Mouse (Mus musculus): Measurements from ENCODE around the gene Aifm3. TPM values are rescaled to one million over a fixed set of nuclear protein-coding genes. Genes with fewer than 3 reads are reported as not detected.
A peak's percentile ranks its signal among the peaks of the same experiment; 100 is the strongest.

The Aifm3 gene
- polyA plus RNA-seq, 1 experiment, result 472 TPM

GRCm38 (mm10) chr16:17488478-17489468, 638 bp upstream of the Aifm3 start:
- 44% methylated on average over 14 of the region's 14 CpGs for WGBS
- H3K4me3 ChIP-seq (replicated peaks; ENCODE audit: insufficient read depth, low read depth, low read length), result peak overlapping the region; percentile 62
- H3K27me3 ChIP-seq (ENCODE audit: control insufficient read depth, insufficient read depth, low read length), result no peaks in the 10 kb centered on the region
- TF ChIP-seq POLR2A (IDR thresholded peaks at IDR 0.05; ENCODE audit: borderline replicate concordance, insufficient read depth, low read length) (no peak), CTCF (IDR thresholded peaks at IDR 0.05; ENCODE audit: borderline replicate concordance, insufficient read depth, low read depth, low read length) (peak; percentile 16; the same call in 1 of the 2 replicates)
- no peak overlapping the region for H3K27ac ChIP-seq (ENCODE audit: insufficient read depth, low read length)
- peak in 1 of 2 experiments; percentile 44 for DNase-seq
- H3K4me1 ChIP-seq (ENCODE audit: control insufficient read depth, insufficient read depth, low read length), result peaks cover 28% of the 10 kb centered on the region

GRCm38 (mm10) chr16:17491154-17491553, 1.7 kb downstream of the Aifm3 start:
- H3K27ac ChIP-seq (ENCODE audit: insufficient read depth, low read length), result peak overlapping the region; percentile 89
- H3K4me1 ChIP-seq (ENCODE audit: control insufficient read depth, insufficient read depth, low read length), result peaks cover 40% of the 10 kb centered on the region
- DNase-seq, result peak; percentile 55 to 62
- WGBS, result 56% methylated on average over 5 of the region's 5 CpGs
- H3K27me3 ChIP-seq (ENCODE audit: control insufficient read depth, insufficient read depth, low read length), result no peaks in the 10 kb centered on the region
- TF ChIP-seq POLR2A (IDR thresholded peaks at IDR 0.05; ENCODE audit: borderline replicate concordance, insufficient read depth, low read length), result no peak
- TF ChIP-seq CTCF (IDR thresholded peaks at IDR 0.05; ENCODE audit: borderline replicate concordance, insufficient read depth, low read depth, low read length), result no peak
- peak overlapping the region; percentile 85 for H3K4me3 ChIP-seq (replicated peaks; ENCODE audit: insufficient read depth, low read depth, low read length)

GRCm38 (mm10) chr16:17491896-17492561, 2.6 kb downstream of the Aifm3 start:
- 16% methylated on average over 5 of the region's 5 CpGs for WGBS
- TF ChIP-seq POLR2A (IDR thresholded peaks at IDR 0.05; ENCODE audit: borderline replicate concordance, insufficient read depth, low read length), result peak; percentile 49; the same call in 1 of the 2 replicates
- TF ChIP-seq CTCF (IDR thresholded peaks at IDR 0.05; ENCODE audit: borderline replicate concordance, insufficient read depth, low read depth, low read length), result no peak
- DNase-seq, result peak; percentile 85 to 87

GRCm38 (mm10) chr16:17496499-17497305, 7.3 kb downstream of the Aifm3 start:
- DNase-seq, result peak; percentile 77 to 84
- no peak overlapping the region for H3K4me3 ChIP-seq (replicated peaks; ENCODE audit: insufficient read depth, low read depth, low read length)
- peak overlapping the region; percentile 95 for H3K27ac ChIP-seq (ENCODE audit: insufficient read depth, low read length)
- H3K4me1 ChIP-seq (ENCODE audit: control insufficient read depth, insufficient read depth, low read length), result peaks cover 56% of the 10 kb centered on the region
- TF ChIP-seq POLR2A (IDR thresholded peaks at IDR 0.05; ENCODE audit: borderline replicate concordance, insufficient read depth, low read length) (no peak), CTCF (IDR thresholded peaks at IDR 0.05; ENCODE audit: borderline replicate concordance, insufficient read depth, low read depth, low read length) (no peak)
- H3K27me3 ChIP-seq (ENCODE audit: control insufficient read depth, insufficient read depth, low read length), result no peaks in the 10 kb centered on the region
- WGBS, result 2% methylated on average over 2 of the region's 2 CpGs

More at GRCm38 (mm10) chr16:17491896-17492561, 2.6 kb downstream of the Aifm3 start:
- Histone ChIP-seq H3K4me1 (ENCODE audit: control insufficient read depth, insufficient read depth, low read length) (peaks cover 44% of the 10 kb centered on the region), H3K27ac (ENCODE audit: insufficient read depth, low read length) (peak overlapping the region; percentile 89), H3K27me3 (ENCODE audit: control insufficient read depth, insufficient read depth, low read length) (no peaks in the 10 kb centered on the region), H3K4me3 (replicated peaks; ENCODE audit: insufficient read depth, low read depth, low read length) (peak overlapping the region; percentile 36)

- TF ChIP-seq POLR2A (IDR thresholded peaks at IDR 0.05; ENCODE audit: borderline replicate concordance, insufficient read depth, low read length) (no peak), CTCF (IDR thresholded peaks at IDR 0.05; ENCODE audit: borderline replicate concordance, insufficient read depth, low read depth, low read length) (no peak)
- Histone ChIP-seq H3K4me3 (replicated peaks; ENCODE audit: insufficient read depth, low read depth, low read length) (no peak overlapping the region), H3K27me3 (ENCODE audit: control insufficient read depth, insufficient read depth, low read length) (no peaks in the 10 kb centered on the region), H3K4me1 (ENCODE audit: control insufficient read depth, insufficient read depth, low read length) (peaks cover 41% of the 10 kb centered on the region), H3K27ac (ENCODE audit: insufficient read depth, low read length) (no peak overlapping the region)
- WGBS, result 27% methylated on average over 10 of the region's 10 CpGs
- DNase-seq, result peak in 1 of 2 experiments; percentile 37
Measured at GRCm38 (mm10) chr16:17499249-17499883, 10.0 kb downstream of the Aifm3 start.

GRCm38 (mm10) chr16:17502681-17503080, 13.3 kb downstream of the Aifm3 start:
- Histone ChIP-seq H3K4me3 (replicated peaks; ENCODE audit: insufficient read depth, low read depth, low read length) (no peak overlapping the region), H3K4me1 (ENCODE audit: control insufficient read depth, insufficient read depth, low read length) (peaks cover 15% of the 10 kb centered on the region), H3K27me3 (ENCODE audit: control insufficient read depth, insufficient read depth, low read length) (no peaks in the 10 kb centered on the region), H3K27ac (ENCODE audit: insufficient read depth, low read length) (no peak overlapping the region)
- WGBS, result 77% methylated on average over 4 of the region's 4 CpGs
- TF ChIP-seq POLR2A (IDR thresholded peaks at IDR 0.05; ENCODE audit: borderline replicate concordance, insufficient read depth, low read length) (no peak), CTCF (IDR thresholded peaks at IDR 0.05; ENCODE audit: borderline replicate concordance, insufficient read depth, low read depth, low read length) (no peak)
- no peak for DNase-seq

Data from cerebellum, adult 2 months (tissue).